Mouse (Mus musculus) midbrain, embryonic 15.5 days (tissue): ENCODE results near the gene Pdzd2. TPM values are rescaled to one million over a fixed set of nuclear protein-coding genes. Genes with fewer than 3 reads are reported as not detected.
A peak's percentile ranks its signal among the peaks of the same experiment; 100 is the strongest.

ENCODE experiments used
- ATAC-seq: fragments of 200-750 bp; cut with Nextera tagmentation; replicated peaks from 2 replicates; pipeline ENCODE4 v1.8.0; 2017; ENCODE audit warnings: moderate TSS enrichment
- H3K27ac ChIP-seq: fragments of 300-500 bp; sonication (generic); 2 replicates; pipeline ENCODE4 v1.5.1; 2015; ENCODE audit warnings: mild to moderate bottlenecking, inconsistent platforms
- H3K27me3 ChIP-seq: fragments of 300-500 bp; sonication (generic); replicated peaks from 2 replicates; pipeline ENCODE4 v1.6.1; 2015; ENCODE audit warnings: inconsistent platforms
- H3K36me3 ChIP-seq: fragments of 300-500 bp; sonication (generic); replicated peaks from 2 replicates; pipeline ENCODE4 v1.6.1; 2015; ENCODE audit warnings: inconsistent platforms
- H3K4me1 ChIP-seq: fragments of 300-500 bp; sonication (generic); 2 replicates; pipeline ENCODE4 v1.6.1; 2015; ENCODE audit warnings: inconsistent platforms
- H3K4me2 ChIP-seq: fragments of 300-500 bp; sonication (generic); 2 replicates; pipeline ENCODE4 v1.6.1; 2015; ENCODE audit warnings: inconsistent platforms, mild to moderate bottlenecking, moderate library complexity
- H3K4me3 ChIP-seq: fragments of 300-500 bp; sonication (generic); 2 replicates; pipeline ENCODE4 v1.5.1; 2015; ENCODE audit warnings: mild to moderate bottlenecking, inconsistent platforms
- H3K9ac ChIP-seq: fragments of 300-500 bp; sonication (generic); 2 replicates; pipeline ENCODE4 v1.6.1; 2015; ENCODE audit warnings: mild to moderate bottlenecking, inconsistent platforms
- H3K9me3 ChIP-seq: fragments of 300-500 bp; sonication (generic); 2 replicates; pipeline ENCODE4 v1.6.1; 2016; ENCODE audit warnings: inconsistent platforms
- WGBS: fragments of 180-500 bp; shearing (Covaris S2); methylation state at CpG from one replicate; pipeline ENCODE4 v1.1.7; 2015; ENCODE audit warnings: mixed read lengths; 5-methylcytosine and 5-hydroxymethylcytosine counted together
- polyA plus RNA-seq: library from polyadenylated mRNA; unstranded; fragments of >200 nt; fragmentation: Nextera tagmentation; extraction: Ambion mirVana; gene quantifications from 2 replicates; pipeline ENCODE4 v1.2.1, GENCODE M21; 2015

Gene Pdzd2
- polyA plus RNA-seq, 1 experiment from 2014 or later: 17.5 TPM

DNA sequence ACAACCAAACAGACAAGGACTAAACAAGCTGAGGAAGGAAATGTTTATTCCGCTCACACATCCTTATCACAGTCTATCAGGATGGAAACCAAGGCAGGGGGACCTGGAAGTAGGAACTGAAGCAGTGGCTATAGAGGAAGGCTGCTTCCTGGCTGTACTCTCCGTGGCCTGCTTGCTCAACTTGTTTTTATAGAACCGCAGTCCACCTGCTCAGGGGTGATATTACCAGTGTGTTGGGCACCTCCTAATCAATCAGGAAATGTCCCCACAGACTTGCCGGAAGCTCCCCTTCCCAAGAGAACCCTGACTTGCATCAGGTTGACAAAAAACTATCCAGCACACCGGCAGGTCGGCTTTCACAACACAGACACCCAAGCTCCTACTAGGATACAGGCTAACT lies 301.0 kb downstream of the Pdzd2 start:
- Histone ChIP-seq H3K4me1 (no peaks in the 10 kb centered on the region), H3K27ac (no peak overlapping the region), H3K4me3 (no peak overlapping the region), H3K4me2 (no peak overlapping the region), H3K27me3 (no peaks in the 10 kb centered on the region), H3K36me3 (no peaks in the 10 kb centered on the region), H3K9ac (no peak overlapping the region), H3K9me3 (no peaks in the 10 kb centered on the region)
- 83% methylated on average over 6 of the region's 6 CpGs for WGBS
- ATAC-seq: no peak

DNA sequence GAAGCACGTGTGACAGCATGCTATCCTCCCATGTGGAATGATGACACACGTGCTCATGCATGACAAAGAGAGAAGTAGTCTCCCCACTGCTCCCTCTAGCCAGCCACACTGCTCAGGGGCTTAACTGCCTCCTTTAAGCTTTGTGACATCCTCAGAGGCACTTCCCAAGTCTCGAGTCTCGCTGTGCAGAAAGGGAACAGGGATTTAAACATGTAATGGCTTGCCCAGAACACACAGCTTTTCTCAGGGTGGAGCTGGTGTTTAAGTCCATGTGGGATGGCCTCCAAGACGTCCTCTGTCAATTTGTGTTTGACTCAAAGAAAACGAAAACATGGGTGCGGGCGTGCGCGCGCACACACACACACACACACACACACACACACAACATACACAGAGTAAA lies 301.6 kb downstream of the Pdzd2 start:
- Histone ChIP-seq H3K4me2 (no peak overlapping the region), H3K9me3 (no peaks in the 10 kb centered on the region), H3K4me1 (no peaks in the 10 kb centered on the region), H3K27ac (no peak overlapping the region), H3K36me3 (no peaks in the 10 kb centered on the region), H3K9ac (no peak overlapping the region), H3K27me3 (no peaks in the 10 kb centered on the region), H3K4me3 (no peak overlapping the region)
- WGBS: 73% methylated on average over 11 of the region's 11 CpGs
- ATAC-seq: no peak

DNA sequence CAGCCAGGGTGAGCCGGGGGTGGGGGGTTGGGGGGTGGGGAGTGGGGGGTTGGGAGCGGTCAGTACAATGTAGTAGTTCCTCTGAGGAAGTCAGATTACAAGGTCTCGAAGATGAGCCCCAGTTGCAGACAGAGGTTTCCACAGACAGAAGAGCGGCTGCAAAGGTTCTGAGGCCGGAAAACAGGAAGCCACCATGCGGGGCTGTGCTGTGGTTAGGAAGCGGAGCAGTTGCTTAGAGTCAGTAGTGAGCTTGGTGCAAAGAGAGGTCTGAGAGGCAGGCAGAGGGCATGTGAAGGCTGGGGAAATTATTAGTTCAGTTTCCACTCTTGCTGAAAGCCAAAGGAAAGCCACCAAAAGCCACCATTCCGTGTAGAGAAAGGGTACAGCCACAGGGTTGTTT lies 303.8 kb downstream of the Pdzd2 start:
- WGBS: 79% methylated on average over 8 of the region's 8 CpGs
- H3K4me3 ChIP-seq: no peak overlapping the region
- no peak overlapping the region for H3K9ac ChIP-seq
- ATAC-seq: no peak
- H3K27me3 ChIP-seq: no peaks in the 10 kb centered on the region
- no peaks in the 10 kb centered on the region for H3K4me1 ChIP-seq
- no peak overlapping the region for H3K27ac ChIP-seq
- H3K36me3 ChIP-seq: no peaks in the 10 kb centered on the region
- H3K4me2 ChIP-seq: no peak overlapping the region
- no peaks in the 10 kb centered on the region for H3K9me3 ChIP-seq

DNA sequence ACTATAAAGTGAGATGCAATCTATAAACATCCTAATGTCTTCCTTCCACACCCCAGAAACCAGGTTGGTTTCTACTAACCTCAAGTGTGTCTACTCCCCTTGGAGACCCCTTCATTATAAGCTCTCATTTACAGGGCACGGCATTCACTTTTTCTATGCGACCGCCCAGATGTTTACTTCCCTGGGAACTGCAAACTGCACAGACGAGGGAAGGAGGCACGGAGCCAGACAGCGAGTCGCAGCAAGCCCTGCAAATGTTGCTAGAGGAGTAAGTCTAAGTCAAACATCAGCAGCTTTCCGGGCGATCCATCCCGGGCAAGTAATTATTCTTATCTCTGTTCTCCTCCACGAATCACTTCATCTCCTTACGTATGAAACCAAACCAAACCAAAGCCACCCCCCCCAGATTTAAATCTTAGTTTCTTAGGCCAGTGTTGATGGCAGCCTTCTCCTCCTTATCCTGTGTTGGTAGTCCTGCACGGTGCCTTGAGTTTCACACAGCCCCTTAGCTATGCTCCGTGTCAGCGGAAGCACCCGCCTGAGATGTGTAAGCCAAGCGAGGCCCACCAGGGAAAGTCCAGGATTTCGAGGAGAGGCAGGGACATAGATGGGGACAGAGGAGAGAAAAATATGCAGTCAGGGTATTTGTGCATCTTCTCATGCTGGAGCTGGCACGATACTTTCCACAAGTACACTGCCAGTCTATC lies 305.7 kb downstream of the Pdzd2 start:
- H3K27me3 ChIP-seq: no peaks in the 10 kb centered on the region
- H3K4me3 ChIP-seq: no peak overlapping the region
- H3K4me2 ChIP-seq: no peak overlapping the region
- no peaks in the 10 kb centered on the region for H3K4me1 ChIP-seq
- H3K36me3 ChIP-seq: no peaks in the 10 kb centered on the region
- ATAC-seq: no peak
- WGBS: 77% methylated on average over 19 of the region's 19 CpGs
- H3K9me3 ChIP-seq: no peaks in the 10 kb centered on the region
- H3K27ac ChIP-seq: 0 out of 2 replicates have a peak overlapping the region, but pooled peaks have one; percentile 11
- no peak overlapping the region for H3K9ac ChIP-seq

DNA sequence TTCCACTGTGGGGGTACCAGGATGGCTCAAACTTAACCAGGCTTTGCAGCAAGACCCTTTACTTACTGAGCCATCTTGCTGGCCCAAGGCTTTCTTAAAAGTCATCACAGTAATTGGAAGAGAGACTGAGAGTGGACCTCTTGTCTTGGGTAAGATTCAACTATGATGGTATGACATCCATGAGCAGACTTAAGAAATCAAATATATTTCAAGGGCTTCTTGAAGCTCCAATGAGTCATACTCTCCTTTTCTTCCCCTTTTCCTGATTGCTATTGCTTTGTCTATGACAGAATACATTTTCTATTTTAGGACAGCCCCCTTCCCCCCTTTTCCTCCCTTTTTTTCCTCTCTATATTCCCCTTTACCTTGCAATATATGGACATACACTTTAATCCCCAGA lies 306.8 kb downstream of the Pdzd2 start:
- Histone ChIP-seq H3K4me3 (no peak overlapping the region), H3K36me3 (no peaks in the 10 kb centered on the region), H3K9ac (no peak overlapping the region), H3K27ac (no peak overlapping the region), H3K4me1 (no peaks in the 10 kb centered on the region), H3K9me3 (no peaks in the 10 kb centered on the region), H3K4me2 (no peak overlapping the region), H3K27me3 (no peaks in the 10 kb centered on the region)
- ATAC-seq: no peak

DNA sequence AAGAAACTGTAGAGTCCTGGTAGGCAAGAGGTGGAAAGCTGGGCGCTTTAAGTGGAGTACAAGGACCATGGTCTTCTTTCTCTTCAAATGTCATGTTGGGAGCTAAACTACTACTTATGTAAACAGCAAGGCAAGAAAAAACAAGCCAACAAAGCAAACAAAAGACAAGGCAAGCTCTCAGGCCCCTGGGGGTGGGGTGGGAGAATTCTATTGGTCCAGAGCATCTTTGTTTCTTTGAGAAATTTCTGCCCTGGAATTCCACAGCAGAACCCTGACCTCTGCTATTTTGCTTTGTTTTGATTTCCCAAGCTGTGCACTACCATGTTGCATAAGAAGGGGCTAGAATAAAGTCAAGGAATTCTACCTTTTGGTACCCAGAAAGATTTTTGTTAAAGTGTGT lies 307.4 kb downstream of the Pdzd2 start:
- no peak overlapping the region for H3K4me3 ChIP-seq
- 91% methylated on average over 1 of the region's 1 CpGs for WGBS
- H3K27me3 ChIP-seq: no peaks in the 10 kb centered on the region
- no peak overlapping the region for H3K9ac ChIP-seq
- no peaks in the 10 kb centered on the region for H3K36me3 ChIP-seq
- ATAC-seq: no peak
- no peak overlapping the region for H3K4me2 ChIP-seq
- no peaks in the 10 kb centered on the region for H3K4me1 ChIP-seq
- no peak overlapping the region for H3K27ac ChIP-seq
- H3K9me3 ChIP-seq: no peaks in the 10 kb centered on the region

DNA sequence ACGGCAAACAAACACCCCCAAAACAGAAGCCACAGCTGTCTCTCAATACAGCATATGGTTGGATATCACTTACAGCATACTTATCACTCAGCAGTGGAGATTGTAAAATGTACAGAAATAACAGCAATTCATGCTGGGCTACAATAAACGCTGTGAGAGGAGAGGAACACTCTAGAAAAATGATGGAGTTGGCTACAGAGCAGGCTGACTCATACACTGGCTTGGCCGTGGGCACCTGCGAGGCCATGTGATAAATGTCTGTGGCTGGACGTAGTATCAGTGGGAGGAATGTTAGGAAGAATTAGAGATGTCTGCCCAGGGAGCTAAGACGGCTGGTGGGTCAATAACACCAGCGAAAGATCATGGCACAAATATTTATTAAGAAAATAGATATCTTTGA lies 308.0 kb downstream of the Pdzd2 start:
- no peaks in the 10 kb centered on the region for H3K36me3 ChIP-seq
- no peaks in the 10 kb centered on the region for H3K27me3 ChIP-seq
- no peak overlapping the region for H3K27ac ChIP-seq
- H3K4me3 ChIP-seq: no peak overlapping the region
- H3K9ac ChIP-seq: no peak overlapping the region
- no peak for ATAC-seq
- no peaks in the 10 kb centered on the region for H3K4me1 ChIP-seq
- 84% methylated on average over 7 of the region's 7 CpGs for WGBS
- H3K9me3 ChIP-seq: no peaks in the 10 kb centered on the region
- no peak overlapping the region for H3K4me2 ChIP-seq

DNA sequence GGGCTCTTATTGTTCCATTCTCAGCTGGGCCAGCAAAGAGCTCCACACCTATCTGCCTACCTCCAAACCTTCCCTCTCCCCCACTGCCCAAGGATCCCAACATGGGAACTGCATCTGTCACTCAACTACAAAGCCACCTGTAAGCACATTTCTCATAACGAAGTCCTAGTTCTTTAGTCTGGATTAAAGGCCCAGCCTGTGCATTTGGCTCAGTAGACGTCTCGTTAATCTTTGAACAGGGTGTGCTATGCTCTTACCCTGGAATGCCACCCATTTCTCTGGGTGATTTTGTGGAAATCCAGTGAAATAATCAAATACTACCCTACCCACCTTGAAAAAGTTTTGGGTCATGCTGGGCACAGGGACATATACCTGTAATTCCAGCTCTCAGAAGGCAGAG lies 308.5 kb downstream of the Pdzd2 start:
- no peak overlapping the region for H3K9ac ChIP-seq
- no peak for ATAC-seq

DNA sequence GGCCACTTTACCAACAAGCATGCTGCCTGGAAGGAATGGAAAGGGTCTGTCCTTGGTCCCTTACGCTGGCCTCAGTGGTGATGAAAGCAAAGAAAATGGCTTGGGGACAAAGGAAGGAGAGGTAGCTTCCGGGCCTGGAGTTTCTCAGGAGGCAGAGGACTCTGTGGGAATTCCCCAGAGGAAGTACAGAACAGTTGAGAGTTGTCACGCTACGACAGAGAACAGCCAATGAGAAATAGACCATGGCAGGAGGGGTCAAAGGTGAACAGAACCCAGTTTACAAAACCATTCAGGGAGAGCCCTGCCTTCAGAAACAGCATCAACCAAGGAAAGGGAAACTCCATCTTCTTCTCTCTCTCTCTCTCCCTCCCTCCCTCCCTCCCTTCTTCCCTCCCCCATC lies 309.1 kb downstream of the Pdzd2 start:
- H3K27ac ChIP-seq: no peak overlapping the region
- ATAC-seq: no peak
- no peaks in the 10 kb centered on the region for H3K4me1 ChIP-seq
- no peaks in the 10 kb centered on the region for H3K36me3 ChIP-seq
- H3K27me3 ChIP-seq: no peaks in the 10 kb centered on the region
- no peak overlapping the region for H3K4me3 ChIP-seq
- WGBS: 54% methylated on average over 4 of the region's 4 CpGs
- no peak overlapping the region for H3K4me2 ChIP-seq
- H3K9ac ChIP-seq: no peak overlapping the region
- no peaks in the 10 kb centered on the region for H3K9me3 ChIP-seq

More for the DNA sequence above, 308.5 kb downstream of the Pdzd2 start:
- no peaks in the 10 kb centered on the region for H3K9me3 ChIP-seq
- no peak overlapping the region for H3K27ac ChIP-seq
- no peaks in the 10 kb centered on the region for H3K4me1 ChIP-seq
- WGBS: 84% methylated on average over 3 of the region's 3 CpGs
- no peaks in the 10 kb centered on the region for H3K36me3 ChIP-seq
- no peak overlapping the region for H3K4me2 ChIP-seq
- H3K4me3 ChIP-seq: no peak overlapping the region
- H3K27me3 ChIP-seq: no peaks in the 10 kb centered on the region

DNA sequence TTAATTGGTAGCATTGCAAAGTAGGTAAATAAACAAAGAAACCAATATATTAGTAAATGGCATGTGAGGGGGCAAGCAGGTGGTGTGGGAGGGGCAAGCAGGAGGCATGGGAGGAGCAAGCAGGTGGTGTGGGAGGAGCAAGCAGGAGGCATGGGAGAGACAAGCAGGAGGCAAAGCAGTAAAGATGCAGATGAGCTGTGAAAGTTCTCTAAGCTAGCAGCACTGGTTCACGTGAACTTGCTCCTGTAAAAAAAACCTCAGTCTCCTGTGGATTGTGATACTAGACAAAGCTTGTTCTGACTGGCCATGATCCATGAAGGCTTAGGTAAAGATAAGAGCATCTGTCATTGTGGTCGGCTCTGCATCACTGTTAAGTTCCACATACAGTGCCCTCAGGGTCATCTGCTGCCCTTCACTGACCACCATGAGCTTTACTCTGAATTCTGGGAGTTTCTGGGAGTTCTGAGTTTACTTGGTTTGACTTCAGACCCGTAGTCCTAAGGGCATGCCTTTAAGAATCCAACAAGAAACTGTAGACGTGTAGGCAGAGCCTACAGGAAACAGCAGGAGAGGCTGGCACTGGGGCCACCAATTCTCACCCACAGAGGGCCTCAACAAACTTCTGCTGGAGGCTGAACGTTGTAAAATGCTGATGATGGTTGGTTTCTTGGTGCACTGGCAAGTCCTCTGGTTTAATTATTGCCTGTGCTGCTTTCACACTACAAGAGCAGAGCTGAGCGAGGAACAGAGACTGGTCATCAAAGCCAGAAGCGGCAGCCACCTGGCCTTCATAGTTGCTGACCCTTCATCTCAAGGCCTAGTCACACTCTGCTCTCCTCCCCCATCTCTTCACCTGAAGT lies 309.9 kb downstream of the Pdzd2 start:
- no peaks in the 10 kb centered on the region for H3K36me3 ChIP-seq
- WGBS: 79% methylated on average over 7 of the region's 7 CpGs
- H3K27ac ChIP-seq: no peak overlapping the region
- no peaks in the 10 kb centered on the region for H3K9me3 ChIP-seq
- H3K4me2 ChIP-seq: no peak overlapping the region
- no peak overlapping the region for H3K4me3 ChIP-seq
- H3K9ac ChIP-seq: no peak overlapping the region
- H3K27me3 ChIP-seq: no peaks in the 10 kb centered on the region
- no peak for ATAC-seq
- H3K4me1 ChIP-seq: no peaks in the 10 kb centered on the region

DNA sequence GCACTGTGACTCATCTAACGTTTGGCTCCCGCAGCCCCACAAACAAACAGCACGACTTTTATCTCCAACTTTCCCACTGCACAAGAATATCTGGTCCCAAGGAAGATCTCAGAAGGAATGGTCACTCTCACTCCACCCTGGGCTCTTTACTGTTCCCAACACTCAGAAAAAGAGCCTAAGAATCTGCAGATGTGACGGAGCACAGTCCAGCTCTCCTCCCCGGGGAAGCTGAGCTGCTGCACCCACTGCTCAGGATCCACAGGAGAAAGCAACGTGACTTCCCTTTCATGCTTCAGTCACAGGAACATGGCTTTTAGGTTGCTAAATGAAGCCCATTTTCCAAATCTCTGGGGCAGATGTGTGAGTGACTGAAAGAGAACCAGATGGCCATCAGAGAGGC lies 311.9 kb downstream of the Pdzd2 start:
- H3K27me3 ChIP-seq: no peaks in the 10 kb centered on the region
- H3K27ac ChIP-seq: no peak overlapping the region
- H3K36me3 ChIP-seq: no peaks in the 10 kb centered on the region
- no peak overlapping the region for H3K4me2 ChIP-seq
- 78% methylated on average over 6 of the region's 6 CpGs for WGBS
- H3K9me3 ChIP-seq: no peaks in the 10 kb centered on the region
- H3K4me1 ChIP-seq: no peaks in the 10 kb centered on the region
- no peak overlapping the region for H3K4me3 ChIP-seq
- no peak overlapping the region for H3K9ac ChIP-seq
- ATAC-seq: no peak

DNA sequence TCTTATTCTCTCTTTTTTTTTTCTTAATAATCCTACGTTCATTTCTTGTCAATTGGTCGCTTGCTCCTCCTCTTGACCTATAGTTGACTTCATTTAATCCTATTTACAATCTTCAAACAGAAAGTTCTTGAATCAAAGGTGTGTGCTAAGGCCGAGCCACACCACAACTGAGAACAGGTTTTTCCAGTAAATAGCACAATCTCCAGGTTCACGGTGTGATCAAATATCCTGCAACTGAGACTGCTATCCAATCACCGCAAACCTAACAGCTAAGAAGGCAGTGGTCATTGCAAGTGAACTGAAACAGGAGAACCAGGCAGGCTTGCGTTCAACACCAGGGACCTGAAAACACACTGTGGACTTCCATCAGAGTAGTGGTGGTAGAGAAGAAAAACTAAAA lies 313.4 kb downstream of the Pdzd2 start:
- no peak overlapping the region for H3K27ac ChIP-seq
- no peak overlapping the region for H3K4me2 ChIP-seq
- no peaks in the 10 kb centered on the region for H3K4me1 ChIP-seq
- H3K36me3 ChIP-seq: no peaks in the 10 kb centered on the region
- no peak overlapping the region for H3K9ac ChIP-seq
- no peaks in the 10 kb centered on the region for H3K9me3 ChIP-seq
- WGBS: 87% methylated on average over 6 of the region's 6 CpGs
- no peaks in the 10 kb centered on the region for H3K27me3 ChIP-seq
- ATAC-seq: no peak
- H3K4me3 ChIP-seq: no peak overlapping the region
